Mouse (Mus musculus): ENCODE measurements at regions not wholly inside any gene's neighbourhood (a gene's known extent, or its start where the extent isn't known, plus 50 kb on each side); places are given as distances from the start of the nearest gene placed in this dataset.

DNA sequence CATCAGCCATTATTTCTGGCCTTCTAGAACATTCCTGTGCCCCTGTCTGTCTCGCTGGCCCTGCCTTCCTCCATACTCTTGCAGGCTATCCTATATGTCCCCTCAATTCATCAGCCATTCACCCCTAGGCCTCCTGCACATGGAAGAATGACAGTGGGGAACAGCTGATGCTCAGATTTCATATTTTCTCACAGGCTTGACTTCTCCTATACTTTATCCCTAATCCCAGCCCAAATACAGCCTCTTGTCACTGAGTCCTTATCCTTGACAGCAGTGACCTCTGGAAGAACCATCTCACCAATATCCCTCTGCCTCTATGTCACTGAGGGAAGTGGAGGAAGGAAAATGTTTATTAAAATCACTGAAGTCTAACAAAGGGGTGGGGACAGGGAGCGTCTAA is 341.4 kb downstream of the Tns1 start:
- Histone ChIP-seq H3K27me3 (ENCODE audit: control insufficient read depth, insufficient read depth, low read length) (no peaks in the 10 kb centered on the region), H3K4me3 (replicated peaks; ENCODE audit: insufficient read depth, low read depth, low read length) (no peak overlapping the region), H3K27ac (ENCODE audit: insufficient read depth, low read length) (no peak overlapping the region), H3K4me1 (ENCODE audit: control insufficient read depth, insufficient read depth, low read length) (no peaks in the 10 kb centered on the region)
- no peak for DNase-seq
- TF ChIP-seq POLR2A (IDR thresholded peaks at IDR 0.05; ENCODE audit: borderline replicate concordance, insufficient read depth, low read length), result no peak
- TF ChIP-seq CTCF (IDR thresholded peaks at IDR 0.05; ENCODE audit: borderline replicate concordance, insufficient read depth, low read depth, low read length), result no peak
- 94% methylated on average over 2 of the region's 2 CpGs for WGBS

DNA sequence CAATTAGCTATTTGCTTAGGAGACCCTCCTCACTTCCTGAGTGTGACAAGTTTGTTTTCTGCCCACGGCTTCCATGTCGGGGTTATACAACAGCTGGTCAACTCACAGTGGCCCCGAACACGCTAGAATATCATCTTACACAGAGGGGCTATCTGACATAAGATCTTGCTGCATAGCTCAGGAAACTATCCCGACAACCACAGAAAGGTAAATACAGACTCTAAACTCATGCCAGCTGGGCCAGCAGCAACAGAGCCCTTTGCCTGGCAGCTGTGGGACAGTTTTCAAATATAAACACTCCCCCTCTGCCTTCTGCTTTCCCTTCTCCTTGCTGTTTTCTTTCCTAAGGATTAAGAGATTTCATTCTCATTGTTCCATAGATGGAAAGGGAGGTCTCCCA is 352.5 kb downstream of the Tns1 start:
- Histone ChIP-seq H3K27me3 (ENCODE audit: control insufficient read depth, insufficient read depth, low read length) (no peaks in the 10 kb centered on the region), H3K27ac (ENCODE audit: insufficient read depth, low read length) (no peak overlapping the region), H3K4me1 (ENCODE audit: control insufficient read depth, insufficient read depth, low read length) (no peaks in the 10 kb centered on the region; the same call in 1 of the 2 replicates), H3K4me3 (replicated peaks; ENCODE audit: insufficient read depth, low read depth, low read length) (no peak overlapping the region)
- TF ChIP-seq POLR2A (IDR thresholded peaks at IDR 0.05; ENCODE audit: borderline replicate concordance, insufficient read depth, low read length) (no peak), CTCF (IDR thresholded peaks at IDR 0.05; ENCODE audit: borderline replicate concordance, insufficient read depth, low read depth, low read length) (no peak)
- WGBS, result 83% methylated on average over 5 of the region's 5 CpGs
- DNase-seq, result no peak

GRCm38 (mm10) chr1:73770631-73771030 is 353.6 kb downstream of the Tns1 start:
- H3K27ac ChIP-seq (ENCODE audit: insufficient read depth, low read length), result no peak overlapping the region
- DNase-seq, result peak; percentile 25 to 52
- H3K27me3 ChIP-seq (ENCODE audit: control insufficient read depth, insufficient read depth, low read length), result no peaks in the 10 kb centered on the region
- no peak overlapping the region for H3K4me3 ChIP-seq (replicated peaks; ENCODE audit: insufficient read depth, low read depth, low read length)
- WGBS, result 54% methylated on average over 5 of the region's 5 CpGs
- TF ChIP-seq CTCF (IDR thresholded peaks at IDR 0.05; ENCODE audit: borderline replicate concordance, insufficient read depth, low read depth, low read length) (no peak), POLR2A (IDR thresholded peaks at IDR 0.05; ENCODE audit: borderline replicate concordance, insufficient read depth, low read length) (no peak)
- no peaks in the 10 kb centered on the region; the same call in 1 of the 2 replicates for H3K4me1 ChIP-seq (ENCODE audit: control insufficient read depth, insufficient read depth, low read length)

DNA sequence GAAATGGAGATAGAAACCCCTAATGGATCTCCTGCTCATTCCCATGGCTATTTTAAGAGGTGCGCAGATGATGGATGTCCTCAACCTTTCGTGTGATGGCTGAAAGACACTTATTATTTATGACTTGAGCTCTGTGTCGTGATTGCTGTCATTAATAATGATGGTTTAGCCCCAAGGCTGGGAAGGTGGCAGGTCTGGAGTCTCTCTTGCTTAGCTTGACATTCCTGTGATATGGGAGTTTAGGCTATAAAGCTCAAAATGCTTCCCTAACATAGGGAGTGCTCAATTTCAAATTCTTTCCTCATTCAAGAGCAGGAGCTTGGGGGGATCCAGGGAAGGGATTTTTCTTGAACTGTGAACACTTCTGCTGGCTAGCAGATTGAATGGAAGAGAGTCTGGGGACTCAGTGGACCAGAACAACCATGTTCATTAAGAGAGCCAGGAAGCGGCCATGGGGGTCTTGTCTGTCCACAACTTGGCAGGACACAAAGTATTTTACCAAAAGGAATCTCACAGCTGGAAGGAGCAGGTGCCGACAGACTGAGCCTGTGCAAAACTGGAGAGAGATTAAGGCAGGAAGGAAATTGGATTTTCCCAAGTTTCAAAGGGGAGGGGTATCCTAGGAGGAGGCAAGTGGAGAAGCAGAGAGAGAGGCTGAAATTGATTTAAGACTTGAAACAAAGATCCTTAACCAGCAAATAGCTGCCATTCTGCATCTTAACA is 359.5 kb downstream of the Tns1 start:
- TF ChIP-seq CTCF (IDR thresholded peaks at IDR 0.05; ENCODE audit: borderline replicate concordance, insufficient read depth, low read depth, low read length) (no peak), POLR2A (IDR thresholded peaks at IDR 0.05; ENCODE audit: borderline replicate concordance, insufficient read depth, low read length) (no peak)
- Histone ChIP-seq H3K27me3 (ENCODE audit: control insufficient read depth, insufficient read depth, low read length) (no peaks in the 10 kb centered on the region), H3K4me3 (replicated peaks; ENCODE audit: insufficient read depth, low read depth, low read length) (no peak overlapping the region), H3K27ac (ENCODE audit: insufficient read depth, low read length) (no peak overlapping the region), H3K4me1 (ENCODE audit: control insufficient read depth, insufficient read depth, low read length) (no peaks in the 10 kb centered on the region)
- no peak for DNase-seq
- WGBS, result 72% methylated on average over 5 of the region's 5 CpGs

GRCm38 (mm10) chr1:73758110-73759061 is 365.9 kb downstream of the Tns1 start:
- Histone ChIP-seq H3K4me3 (replicated peaks; ENCODE audit: insufficient read depth, low read depth, low read length) (no peak overlapping the region), H3K27ac (ENCODE audit: insufficient read depth, low read length) (no peak overlapping the region), H3K4me1 (ENCODE audit: control insufficient read depth, insufficient read depth, low read length) (no peaks in the 10 kb centered on the region), H3K27me3 (ENCODE audit: control insufficient read depth, insufficient read depth, low read length) (no peaks in the 10 kb centered on the region)
- 49% methylated on average over 11 of the region's 11 CpGs for WGBS
- TF ChIP-seq CTCF (IDR thresholded peaks at IDR 0.05; ENCODE audit: borderline replicate concordance, insufficient read depth, low read depth, low read length) (no peak), POLR2A (IDR thresholded peaks at IDR 0.05; ENCODE audit: borderline replicate concordance, insufficient read depth, low read length) (no peak)
- peak in 1 of 2 experiments; percentile 9 for DNase-seq

- 45% methylated on average over 5 of the region's 5 CpGs for WGBS
- H3K4me3 ChIP-seq (replicated peaks; ENCODE audit: insufficient read depth, low read depth, low read length), result no peak overlapping the region
- H3K4me1 ChIP-seq (ENCODE audit: control insufficient read depth, insufficient read depth, low read length), result no peaks in the 10 kb centered on the region
- TF ChIP-seq POLR2A (IDR thresholded peaks at IDR 0.05; ENCODE audit: borderline replicate concordance, insufficient read depth, low read length) (no peak), CTCF (IDR thresholded peaks at IDR 0.05; ENCODE audit: borderline replicate concordance, insufficient read depth, low read depth, low read length) (no peak)
- no peak overlapping the region for H3K27ac ChIP-seq (ENCODE audit: insufficient read depth, low read length)
- no peak for DNase-seq
- no peaks in the 10 kb centered on the region for H3K27me3 ChIP-seq (ENCODE audit: control insufficient read depth, insufficient read depth, low read length)
Measured at GRCm38 (mm10) chr1:73755791-73756190, 368.5 kb downstream of the Tns1 start.

DNA sequence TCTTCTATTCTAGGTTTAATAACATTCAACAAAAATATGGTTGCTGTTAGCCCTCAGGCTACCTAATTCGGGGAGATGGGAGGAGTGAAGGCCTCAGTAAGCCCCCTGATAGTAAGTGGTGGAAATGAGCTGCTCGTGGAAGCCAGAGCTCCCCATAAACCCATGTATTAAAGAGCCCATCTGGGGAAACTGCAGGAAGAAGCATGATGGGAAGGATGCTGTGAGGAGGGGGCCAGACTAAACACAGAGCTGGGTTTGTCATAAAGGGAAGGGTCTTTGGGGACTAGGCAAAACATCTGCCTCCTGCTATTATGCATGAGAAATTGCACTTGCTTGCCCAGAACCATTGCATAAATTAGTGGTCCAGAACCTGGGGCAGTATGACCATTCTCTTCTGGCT is 369.3 kb downstream of the Tns1 start:
- TF ChIP-seq POLR2A (IDR thresholded peaks at IDR 0.05; ENCODE audit: borderline replicate concordance, insufficient read depth, low read length) (no peak), CTCF (IDR thresholded peaks at IDR 0.05; ENCODE audit: borderline replicate concordance, insufficient read depth, low read depth, low read length) (no peak)
- no peak for DNase-seq
- no peaks in the 10 kb centered on the region for H3K4me1 ChIP-seq (ENCODE audit: control insufficient read depth, insufficient read depth, low read length)
- H3K27me3 ChIP-seq (ENCODE audit: control insufficient read depth, insufficient read depth, low read length), result no peaks in the 10 kb centered on the region
- H3K4me3 ChIP-seq (replicated peaks; ENCODE audit: insufficient read depth, low read depth, low read length), result no peak overlapping the region
- H3K27ac ChIP-seq (ENCODE audit: insufficient read depth, low read length), result no peak overlapping the region
- 63% methylated on average over 2 of the region's 2 CpGs for WGBS

Data from cerebellum, adult 2 months (tissue).